Mouse (Mus musculus) MEL (cell line): ENCODE data around the gene Lrrc3.

Experiments
- CHD1 ChIP-seq: IDR thresholded peaks from 2 replicates; pipeline ENCODE4 v1.6.1; 2012; ENCODE audit warnings: low read depth, mild to moderate bottlenecking, inconsistent platforms, low read length, improper control_type of control experiment
- POLR2A ChIP-seq, 2 experiments: IDR thresholded peaks; 2 replicates each; pipeline ENCODE4 v1.6.1; 2011 to 2012; ENCODE audit warnings: low read length in 2 of 2, mild to moderate bottlenecking in 2 of 2, control low read depth in 1 of 2, improper control_type of control experiment in 1 of 2, low read depth in 1 of 2, moderate library complexity in 1 of 2; ENCODE audit not compliant: control insufficient read depth in 1 of 2, insufficient read depth in 1 of 2, poor library complexity in 1 of 2
- POLR2AphosphoS2 ChIP-seq: IDR thresholded peaks from 2 replicates; pipeline ENCODE4 v1.6.1; 2011; ENCODE audit warnings: low read length, improper control_type of control experiment
- RCOR1 ChIP-seq: IDR thresholded peaks from 2 replicates; pipeline ENCODE4 v1.6.1; 2012; ENCODE audit warnings: low read depth, mild to moderate bottlenecking, inconsistent platforms, low read length, improper control_type of control experiment

- no peak for TF ChIP-seq POLR2AphosphoS2
- no peak for TF ChIP-seq CHD1
- no peak for TF ChIP-seq POLR2A (IDR thresholded peaks at IDR 0.05; ENCODE audit: control insufficient read depth in 1 of 2, insufficient read depth in 1 of 2, low read depth in 1 of 2, low read length in 2 of 2, poor library complexity in 1 of 2)
- no peak for TF ChIP-seq RCOR1
These were observed 34.8 kb downstream of the Lrrc3 start for GRCm38 (mm10) chr10:77867546-77867945.
